Mouse (Mus musculus): ENCODE measurements around the gene Ogdh. TPM values are rescaled to one million over a fixed set of nuclear protein-coding genes. Genes with fewer than 3 reads are reported as not detected.
A peak's percentile ranks its signal among the peaks of the same experiment; 100 is the strongest.
"Not testable (repeated sequence)": the region's sequence is repeated elsewhere in the genome, so short reads cannot be mapped to it uniquely, and the experiment has no call there.

The Ogdh gene
- polyA plus RNA-seq, 1 experiment: 34.8 TPM

GRCm38 (mm10) chr11:6348681-6349200 is 57.3 kb downstream of the Ogdh start:
- TF ChIP-seq GATA1 (IDR thresholded peaks at IDR 0.05; ENCODE audit: borderline replicate concordance, low read length) (no peak), FLI1 (IDR thresholded peaks at IDR 0.05; ENCODE audit: low read length) (no peak)
- no peak overlapping the region for H3K4me3 ChIP-seq (replicated peaks)
- H3K27me3 ChIP-seq (replicated peaks): no peaks in the 10 kb centered on the region
- H3K4me1 ChIP-seq: no peaks in the 10 kb centered on the region
- no peaks in the 10 kb centered on the region for H3K9me3 ChIP-seq
- H3K36me3 ChIP-seq (replicated peaks; ENCODE audit: low read length): peaks cover 91% of the 10 kb centered on the region

GRCm38 (mm10) chr11:6349586-6349985 is 58.2 kb downstream of the Ogdh start:
- no peaks in the 10 kb centered on the region for H3K9me3 ChIP-seq
- TF ChIP-seq GATA1 (IDR thresholded peaks at IDR 0.05; ENCODE audit: borderline replicate concordance, low read length): no peak
- TF ChIP-seq FLI1 (IDR thresholded peaks at IDR 0.05; ENCODE audit: low read length): no peak
- H3K27me3 ChIP-seq (replicated peaks): no peaks in the 10 kb centered on the region
- peaks cover 90% of the 10 kb centered on the region for H3K36me3 ChIP-seq (replicated peaks; ENCODE audit: low read length)
- H3K4me3 ChIP-seq (replicated peaks): no peak overlapping the region
- H3K4me1 ChIP-seq: no peaks in the 10 kb centered on the region

GRCm38 (mm10) chr11:6355106-6355505 is 63.7 kb downstream of the Ogdh start:
- Histone ChIP-seq H3K36me3 (replicated peaks; ENCODE audit: low read length) (peaks cover 67% of the 10 kb centered on the region), H3K4me1 (no peaks in the 10 kb centered on the region), H3K4me3 (replicated peaks) (no peak overlapping the region), H3K9me3 (no peaks in the 10 kb centered on the region), H3K27me3 (replicated peaks) (no peaks in the 10 kb centered on the region)
- TF ChIP-seq FLI1 (IDR thresholded peaks at IDR 0.05; ENCODE audit: low read length): no peak
- no peak for TF ChIP-seq GATA1 (IDR thresholded peaks at IDR 0.05; ENCODE audit: borderline replicate concordance, low read length)

- TF ChIP-seq GATA1 (IDR thresholded peaks at IDR 0.05; ENCODE audit: borderline replicate concordance, low read length) (no peak), FLI1 (IDR thresholded peaks at IDR 0.05; ENCODE audit: low read length) (no peak)
- Histone ChIP-seq H3K9me3 (no peaks in the 10 kb centered on the region; the same call in 1 of the 2 replicates), H3K4me1 (peaks cover 28% of the 10 kb centered on the region), H3K36me3 (replicated peaks; ENCODE audit: low read length) (no peaks in the 10 kb centered on the region), H3K27me3 (replicated peaks) (no peaks in the 10 kb centered on the region), H3K4me3 (replicated peaks) (no peak overlapping the region)
Observed at GRCm38 (mm10) chr11:6364581-6365275, 73.3 kb downstream of the Ogdh start.

- peak overlapping the region; percentile 74 for H3K4me3 ChIP-seq (replicated peaks)
- H3K9me3 ChIP-seq: no peaks in the 10 kb centered on the region; the same call in 1 of the 2 replicates
- H3K27me3 ChIP-seq (replicated peaks): no peaks in the 10 kb centered on the region
- TF ChIP-seq FLI1 (IDR thresholded peaks at IDR 0.05; ENCODE audit: low read length) (no peak), GATA1 (IDR thresholded peaks at IDR 0.05; ENCODE audit: borderline replicate concordance, low read length) (no peak)
- H3K4me1 ChIP-seq: peaks cover 28% of the 10 kb centered on the region
- H3K36me3 ChIP-seq (replicated peaks; ENCODE audit: low read length): no peaks in the 10 kb centered on the region
Observed at GRCm38 (mm10) chr11:6365885-6366284, 74.5 kb downstream of the Ogdh start.

GRCm38 (mm10) chr11:6366434-6366833 is 75.0 kb downstream of the Ogdh start:
- Histone ChIP-seq H3K9me3 (no peaks in the 10 kb centered on the region; the same call in 1 of the 2 replicates), H3K4me3 (replicated peaks) (no peak overlapping the region), H3K36me3 (replicated peaks; ENCODE audit: low read length) (no peaks in the 10 kb centered on the region), H3K4me1 (peaks cover 32% of the 10 kb centered on the region), H3K27me3 (replicated peaks) (no peaks in the 10 kb centered on the region)
- no peak for TF ChIP-seq GATA1 (IDR thresholded peaks at IDR 0.05; ENCODE audit: borderline replicate concordance, low read length)
- TF ChIP-seq FLI1 (IDR thresholded peaks at IDR 0.05; ENCODE audit: low read length): no peak

- Histone ChIP-seq H3K27me3 (replicated peaks) (no peaks in the 10 kb centered on the region), H3K4me1 (peaks cover 32% of the 10 kb centered on the region), H3K9me3 (no peaks in the 10 kb centered on the region; the same call in 1 of the 2 replicates), H3K4me3 (replicated peaks) (no peak overlapping the region), H3K36me3 (replicated peaks; ENCODE audit: low read length) (no peaks in the 10 kb centered on the region)
- TF ChIP-seq GATA1 (IDR thresholded peaks at IDR 0.05; ENCODE audit: borderline replicate concordance, low read length): no peak
- TF ChIP-seq FLI1 (IDR thresholded peaks at IDR 0.05; ENCODE audit: low read length): no peak
Observed at GRCm38 (mm10) chr11:6367156-6367555, 75.7 kb downstream of the Ogdh start.

GRCm38 (mm10) chr11:6367986-6368385 is 76.6 kb downstream of the Ogdh start:
- H3K9me3 ChIP-seq; H3K36me3 ChIP-seq (replicated peaks; ENCODE audit: low read length): not testable (repeated sequence)

GRCm38 (mm10) chr11:6371376-6372155 is 80.1 kb downstream of the Ogdh start:
- no peak for TF ChIP-seq GATA1 (IDR thresholded peaks at IDR 0.05; ENCODE audit: borderline replicate concordance, low read length)
- TF ChIP-seq FLI1 (IDR thresholded peaks at IDR 0.05; ENCODE audit: low read length): no peak
- Histone ChIP-seq H3K9me3 (no peaks in the 10 kb centered on the region; the same call in 1 of the 2 replicates), H3K4me1 (peaks cover 12% of the 10 kb centered on the region)

More at GRCm38 (mm10) chr11:6367986-6368385, 76.6 kb downstream of the Ogdh start:
- H3K4me3 ChIP-seq (replicated peaks); H3K27me3 ChIP-seq (replicated peaks): not testable (repeated sequence)
- H3K4me1 ChIP-seq: peaks cover 32% of the 10 kb centered on the region

GRCm38 (mm10) chr11:6372784-6373183 is 81.4 kb downstream of the Ogdh start:
- H3K4me3 ChIP-seq (replicated peaks): no peak overlapping the region
- H3K27me3 ChIP-seq (replicated peaks): no peaks in the 10 kb centered on the region
- no peaks in the 10 kb centered on the region; the same call in 1 of the 2 replicates for H3K9me3 ChIP-seq
- TF ChIP-seq GATA1 (IDR thresholded peaks at IDR 0.05; ENCODE audit: borderline replicate concordance, low read length) (no peak), FLI1 (IDR thresholded peaks at IDR 0.05; ENCODE audit: low read length) (no peak)
- no peaks in the 10 kb centered on the region for H3K36me3 ChIP-seq (replicated peaks; ENCODE audit: low read length)
- H3K4me1 ChIP-seq: peaks cover 17% of the 10 kb centered on the region

More at GRCm38 (mm10) chr11:6371376-6372155, 80.1 kb downstream of the Ogdh start:
- Histone ChIP-seq H3K4me3 (replicated peaks) (no peak overlapping the region), H3K36me3 (replicated peaks; ENCODE audit: low read length) (no peaks in the 10 kb centered on the region), H3K27me3 (replicated peaks) (no peaks in the 10 kb centered on the region)
